Mouse (Mus musculus) bone marrow, adult 2 months (tissue): ENCODE measurements around the gene Islr. TPM values are rescaled to one million over a fixed set of nuclear protein-coding genes. Genes with fewer than 3 reads are reported as not detected.
A peak's percentile ranks its signal among the peaks of the same experiment; 100 is the strongest.

Experiments used
- H3K27ac ChIP-seq: fragments of 200-500 bp; 2 replicates; pipeline ENCODE4 v1.5.1; 2012; ENCODE audit warnings: low read depth, mild to moderate bottlenecking, control low read depth, inconsistent platforms, low read length; ENCODE audit not compliant: control insufficient read depth, poor library complexity, insufficient read depth
- H3K4me1 ChIP-seq: fragments of 200-500 bp; 2 replicates; pipeline ENCODE4 v1.6.1; 2011; ENCODE audit warnings: low read length; ENCODE audit not compliant: control insufficient read depth, insufficient read depth
- H3K4me3 ChIP-seq: fragments of 200-500 bp; replicated peaks from 2 replicates; pipeline ENCODE3; 2011; ENCODE audit warnings: mild to moderate bottlenecking, low read depth, low read length, control low read depth; ENCODE audit not compliant: control insufficient read depth
- CTCF ChIP-seq: fragments of 200-500 bp; IDR thresholded peaks from 2 replicates; pipeline ENCODE4 v1.5.1; 2011; ENCODE audit warnings: low read length, control low read depth; ENCODE audit not compliant: control insufficient read depth, insufficient read depth
- POLR2A ChIP-seq: fragments of 200-500 bp; IDR thresholded peaks from 2 replicates; pipeline ENCODE4 v1.6.1; 2011; ENCODE audit warnings: low read depth, mild to moderate bottlenecking, control low read depth, low read length, borderline replicate concordance; ENCODE audit not compliant: control insufficient read depth
- WGBS: fragments of 180-500 bp; shearing (Covaris S2); methylation state at CpG from one replicate; pipeline ENCODE4 v1.1.7; 2018; 5-methylcytosine and 5-hydroxymethylcytosine counted together
- polyA plus RNA-seq: library from polyadenylated mRNA; stranded (reverse); fragments of >200 nt; gene quantifications from 2 replicates; pipeline ENCODE4 v1.2.4, GENCODE M21; 2011; ENCODE audit warnings: low replicate concordance; ENCODE audit not compliant: missing spikeins, insufficient read depth, insufficient read length

The Islr gene
- polyA plus RNA-seq, 1 experiment: 6.3 TPM

DNA sequence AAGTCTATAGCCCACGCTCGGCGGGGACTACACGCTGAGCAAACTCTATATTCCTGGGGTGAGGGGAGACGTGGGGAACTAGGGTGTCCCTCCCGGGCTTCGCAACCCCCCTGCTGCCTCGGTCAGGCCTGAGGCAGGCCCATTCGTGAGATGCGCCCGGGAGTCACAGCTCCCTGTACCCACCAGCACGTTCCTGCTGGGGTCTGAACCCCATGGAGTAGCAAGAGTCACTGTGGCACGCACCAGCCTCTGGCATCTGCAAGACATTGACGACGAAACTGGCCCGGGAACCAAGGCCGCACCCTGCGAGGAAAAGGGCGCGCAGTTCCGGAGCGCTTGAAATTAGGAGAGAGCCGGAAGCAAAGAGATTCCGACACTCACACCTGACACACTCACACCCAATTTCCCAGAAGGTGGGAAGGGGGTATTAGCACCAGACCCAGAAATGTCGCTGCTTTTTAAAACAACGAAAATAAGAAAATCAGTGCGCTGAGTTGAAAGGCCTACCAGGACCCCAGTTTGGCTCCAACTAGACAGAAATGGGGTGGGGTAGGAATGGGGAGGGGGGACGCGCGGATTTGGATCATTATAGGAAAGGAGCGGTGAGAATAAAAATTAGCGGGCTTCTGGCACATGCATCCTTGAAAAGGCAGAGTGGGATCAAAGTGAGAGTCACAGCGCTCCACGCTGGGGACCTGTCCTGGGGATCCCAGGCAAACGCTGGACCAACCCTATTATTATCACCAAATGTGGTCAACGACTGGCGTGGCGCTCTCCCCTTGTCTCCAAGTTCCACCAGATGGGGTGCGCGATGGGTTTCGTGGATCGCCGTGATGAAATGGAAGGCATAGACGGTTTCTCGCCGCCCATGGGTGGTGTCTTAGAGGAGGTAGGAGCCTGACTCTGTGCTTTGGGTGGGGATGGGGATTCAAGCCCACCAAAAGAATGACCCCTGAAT lies 7.2 kb downstream of the Islr start:
- Histone ChIP-seq H3K4me3 (no peak overlapping the region), H3K4me1 (no peaks in the 10 kb centered on the region; the same call in 1 of the 2 replicates)
- WGBS: 7% methylated on average over 46 of the region's 46 CpGs

DNA sequence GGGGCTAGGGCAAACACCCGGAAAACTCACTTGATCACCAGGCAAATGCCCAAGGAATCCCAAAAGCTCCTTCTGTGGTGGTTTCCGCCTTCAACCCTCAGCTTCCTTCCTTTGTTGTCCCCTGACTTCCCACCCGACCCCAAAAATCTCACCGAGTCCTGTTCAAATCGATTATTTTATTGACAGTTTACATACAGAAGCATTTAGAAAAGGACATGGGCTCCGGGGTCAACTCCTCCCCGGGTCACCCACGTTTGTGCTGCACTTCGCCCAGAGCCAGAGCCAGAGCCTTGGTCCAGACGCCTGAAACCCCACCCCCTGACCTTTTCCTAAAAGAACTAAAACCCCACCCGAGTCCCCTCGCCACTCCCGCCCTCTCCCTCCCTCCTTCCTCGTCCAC lies 8.0 kb downstream of the Islr start:
- Histone ChIP-seq H3K27ac (no peak overlapping the region), H3K4me3 (no peak overlapping the region), H3K4me1 (no peaks in the 10 kb centered on the region; the same call in 1 of the 2 replicates)
- 7% methylated on average over 14 of the region's 14 CpGs for WGBS
- no peak for TF ChIP-seq CTCF
- no peak for TF ChIP-seq POLR2A

More for the DNA sequence above, 7.2 kb downstream of the Islr start:
- H3K27ac ChIP-seq: 0 out of 2 replicates have a peak overlapping the region, but pooled peaks have one; percentile 64
- TF ChIP-seq POLR2A (no peak), CTCF (no peak)

DNA sequence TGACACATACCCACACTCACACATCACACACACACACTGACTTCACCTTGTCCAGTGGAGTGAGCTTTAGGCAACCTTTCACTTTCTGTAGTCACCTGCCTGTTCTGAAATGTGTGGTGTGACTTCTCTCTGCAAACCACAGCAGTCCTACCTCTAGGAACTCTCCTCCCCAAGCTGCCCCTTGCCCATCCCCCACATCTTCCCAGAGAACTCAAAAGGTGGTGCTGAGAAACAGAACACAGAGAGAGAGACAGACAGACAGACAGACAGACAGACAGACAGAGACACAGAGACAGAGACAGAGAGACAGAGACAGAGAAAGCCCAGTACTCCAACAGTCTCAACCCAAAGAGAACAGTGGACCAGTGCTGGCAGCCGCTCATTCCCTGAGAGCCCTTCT lies 8.4 kb downstream of the Islr start:
- WGBS: 17% methylated on average over 1 of the region's 1 CpGs
- H3K27ac ChIP-seq: no peak overlapping the region
- H3K4me1 ChIP-seq: no peaks in the 10 kb centered on the region; the same call in 1 of the 2 replicates
- H3K4me3 ChIP-seq: no peak overlapping the region
- TF ChIP-seq POLR2A (no peak), CTCF (no peak)

DNA sequence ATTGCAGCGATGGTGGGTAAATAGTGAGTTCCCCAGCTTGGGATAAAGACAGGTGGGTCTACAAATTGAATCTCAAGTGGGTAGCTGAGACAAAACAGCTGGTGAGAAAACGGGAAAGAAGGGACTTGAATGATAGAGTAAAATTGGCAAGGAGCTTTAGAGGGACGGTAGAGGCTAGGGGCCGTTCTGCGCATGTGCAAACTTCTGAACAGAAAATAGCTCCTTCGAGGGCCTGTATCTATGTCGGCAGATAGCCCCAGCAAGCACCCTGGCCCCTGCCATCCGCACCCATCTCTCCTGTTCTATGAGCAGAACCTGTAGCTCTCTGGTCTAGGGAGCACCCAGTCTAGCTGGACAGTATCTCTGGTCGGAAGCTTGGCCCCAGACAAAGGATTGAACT lies 9.9 kb downstream of the Islr start:
- 72% methylated on average over 9 of the region's 9 CpGs for WGBS
- no peak overlapping the region for H3K4me3 ChIP-seq

DNA sequence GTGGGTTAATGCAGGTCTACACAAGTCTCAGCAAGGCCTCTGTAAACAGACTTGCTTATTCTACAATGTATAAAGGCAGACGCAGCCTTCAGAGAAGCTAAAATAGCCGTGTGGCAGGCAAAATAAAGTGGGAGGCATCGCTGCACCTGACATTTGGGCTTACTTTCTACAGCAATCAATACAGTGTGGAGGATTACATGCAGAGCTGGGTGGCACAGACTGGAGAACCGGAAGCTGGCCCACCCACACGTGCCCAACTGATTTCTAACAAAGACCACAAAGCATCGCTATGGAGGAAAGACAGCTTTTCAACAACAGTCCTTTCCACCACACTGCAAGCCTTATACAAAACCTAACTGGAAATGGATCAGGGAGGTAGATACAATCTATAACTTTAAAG lies 19.6 kb downstream of the Islr start:
- H3K27ac ChIP-seq: no peak overlapping the region
- 45% methylated on average over 6 of the region's 6 CpGs for WGBS
- TF ChIP-seq CTCF (no peak), POLR2A (no peak)
- no peaks in the 10 kb centered on the region; the same call in 1 of the 2 replicates for H3K4me1 ChIP-seq
- H3K4me3 ChIP-seq: no peak overlapping the region

More for the DNA sequence above, 9.9 kb downstream of the Islr start:
- Histone ChIP-seq H3K4me1 (no peaks in the 10 kb centered on the region; the same call in 1 of the 2 replicates), H3K27ac (no peak overlapping the region)
- TF ChIP-seq POLR2A (no peak), CTCF (no peak)

DNA sequence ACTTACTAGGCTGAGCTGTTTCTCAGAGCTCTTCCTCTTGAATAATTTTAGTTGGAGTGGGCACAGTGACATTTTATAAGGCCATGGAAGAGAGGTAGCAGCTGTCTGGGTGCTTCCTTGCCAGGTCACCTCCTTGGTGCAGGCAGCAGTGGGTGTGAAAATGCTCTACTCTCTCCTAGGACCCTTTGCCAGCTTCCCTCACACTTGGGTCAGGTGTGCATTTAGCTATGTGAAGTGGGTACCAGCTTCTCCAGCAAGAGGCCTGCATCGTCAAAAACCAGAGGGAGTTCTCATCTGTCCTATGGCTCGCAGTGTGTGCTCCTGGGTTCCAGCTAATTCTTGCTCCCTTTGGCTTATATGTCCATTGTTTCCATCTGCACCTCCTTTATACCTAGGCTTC lies 24.7 kb downstream of the Islr start:
- Histone ChIP-seq H3K4me3 (no peak overlapping the region), H3K4me1 (no peaks in the 10 kb centered on the region), H3K27ac (no peak overlapping the region)
- no peak for TF ChIP-seq POLR2A
- TF ChIP-seq CTCF: no peak
- WGBS: 87% methylated on average over 2 of the region's 2 CpGs

DNA sequence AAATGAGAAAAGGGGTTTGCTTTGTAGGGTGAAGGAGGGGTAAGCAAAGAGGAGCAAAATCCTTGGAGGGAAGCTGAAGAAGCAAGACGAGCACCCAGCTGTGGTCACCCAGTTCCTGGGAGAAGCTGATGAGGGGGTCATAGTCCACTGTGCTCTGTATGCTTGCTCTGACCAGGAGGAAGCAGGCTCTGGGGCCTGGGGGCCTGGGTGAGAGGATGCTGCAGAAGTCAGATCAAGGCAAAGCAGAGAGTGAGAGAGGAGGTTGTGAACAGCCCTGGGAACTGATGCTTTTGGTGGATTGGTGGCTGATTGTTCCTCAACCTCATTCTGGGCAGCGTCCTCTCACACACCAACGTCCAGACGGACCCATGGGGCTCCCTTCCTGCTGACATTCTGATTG lies 26.9 kb downstream of the Islr start:
- Histone ChIP-seq H3K4me3 (no peak overlapping the region), H3K27ac (no peak overlapping the region), H3K4me1 (no peaks in the 10 kb centered on the region)
- WGBS: 79% methylated on average over 4 of the region's 4 CpGs
- TF ChIP-seq POLR2A (no peak), CTCF (no peak)

DNA sequence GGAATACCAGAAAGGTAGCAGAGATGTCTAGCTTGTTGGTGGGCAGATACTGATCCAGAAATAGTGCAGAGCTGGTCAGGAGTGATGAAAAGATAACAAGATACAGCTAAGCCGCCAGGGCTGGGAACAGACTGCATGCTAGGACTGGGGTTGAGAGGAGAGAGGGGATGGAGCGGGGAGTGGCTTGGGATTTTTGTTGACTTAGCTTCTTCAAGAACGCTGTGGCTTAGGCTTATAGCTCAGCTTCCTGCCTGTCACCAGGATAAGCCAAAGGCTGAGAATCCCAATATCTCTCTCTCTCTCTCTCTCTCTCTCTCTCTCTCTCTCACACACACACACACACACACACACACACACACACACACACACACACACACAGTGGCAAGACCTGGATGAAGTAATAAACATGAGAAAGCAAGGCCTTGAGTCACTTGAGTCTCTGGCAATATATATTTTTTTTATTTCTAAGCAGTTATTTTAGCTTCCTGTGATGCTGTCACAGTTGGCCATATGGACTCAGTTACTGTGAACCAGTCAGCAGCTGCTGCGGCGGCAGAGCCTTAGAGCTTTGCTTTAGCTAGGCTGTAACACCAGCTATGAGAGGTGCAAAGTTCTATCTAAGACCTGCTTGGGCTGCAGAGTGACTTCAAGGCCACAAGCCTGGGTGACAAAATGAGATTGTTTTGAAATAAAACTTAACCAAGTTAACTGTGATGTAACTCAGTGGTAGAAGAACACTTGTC lies 28.2 kb downstream of the Islr start:
- Histone ChIP-seq H3K27ac (no peak overlapping the region), H3K4me3 (no peak overlapping the region), H3K4me1 (no peaks in the 10 kb centered on the region)
- no peak for TF ChIP-seq CTCF
- TF ChIP-seq POLR2A: no peak
- WGBS: 80% methylated on average over 5 of the region's 5 CpGs
